Mouse (Mus musculus) intestine, embryonic 15.5 days (tissue): ENCODE results near the gene Ncor2. TPM values are rescaled to one million over a fixed set of nuclear protein-coding genes. Genes with fewer than 3 reads are reported as not detected.
A peak's percentile ranks its signal among the peaks of the same experiment; 100 is the strongest.
"Not testable (repeated sequence)": the region's sequence is repeated elsewhere in the genome, so short reads cannot be mapped to it uniquely, and the experiment has no call there.

Experiments
- ATAC-seq: fragments of 200-750 bp; cut with Nextera tagmentation; 2 replicates; pipeline ENCODE4 v1.8.0; 2017; ENCODE audit warnings: moderate TSS enrichment, moderate library complexity
- H3K27ac ChIP-seq: fragments of 300-500 bp; sonication (generic); 2 replicates; pipeline ENCODE4 v1.5.1; 2015; ENCODE audit warnings: mild to moderate bottlenecking, inconsistent platforms
- H3K27me3 ChIP-seq: fragments of 300-500 bp; sonication (generic); replicated peaks from 2 replicates; pipeline ENCODE4 v1.6.1; 2015; ENCODE audit warnings: inconsistent platforms
- H3K36me3 ChIP-seq: fragments of 300-500 bp; sonication (generic); 2 replicates; pipeline ENCODE4 v1.6.1; 2015; ENCODE audit warnings: inconsistent platforms
- H3K4me1 ChIP-seq: fragments of 300-500 bp; sonication (generic); replicated peaks from 2 replicates; pipeline ENCODE4 v1.6.1; 2015; ENCODE audit warnings: inconsistent platforms
- H3K4me2 ChIP-seq: fragments of 300-500 bp; sonication (generic); replicated peaks from 2 replicates; pipeline ENCODE4 v1.6.1; 2015; ENCODE audit warnings: mild to moderate bottlenecking, inconsistent platforms
- H3K4me3 ChIP-seq: fragments of 300-500 bp; sonication (generic); replicated peaks from 2 replicates; pipeline ENCODE4 v1.5.1; 2015; ENCODE audit warnings: inconsistent platforms
- H3K9ac ChIP-seq: fragments of 300-500 bp; sonication (generic); 2 replicates; pipeline ENCODE4 v1.6.1; 2015; ENCODE audit warnings: inconsistent platforms
- H3K9me3 ChIP-seq: fragments of 300-500 bp; sonication (generic); 2 replicates; pipeline ENCODE4 v1.6.1; 2016; ENCODE audit warnings: inconsistent platforms
- WGBS: fragments of 180-500 bp; shearing (Covaris S2); methylation state at CpG from one replicate; pipeline ENCODE4 v1.1.7; 2015; 5-methylcytosine and 5-hydroxymethylcytosine counted together
- polyA plus RNA-seq: library from polyadenylated mRNA; unstranded; fragments of >200 nt; fragmentation: Nextera tagmentation; extraction: Ambion mirVana; gene quantifications from 2 replicates; pipeline ENCODE4 v1.2.1, GENCODE M21; 2015

The Ncor2 gene
- 19.9 and 20.0 TPM in 2 replicates for polyA plus RNA-seq

- under 1% methylated on average over 87 of the region's 87 CpGs for WGBS
- peak within 1 kb of the TSS; percentile 85 for H3K9ac ChIP-seq
- H3K36me3 ChIP-seq: no peaks in the 10 kb centered on the region
- peak within 1 kb of the TSS; percentile 95 for H3K27ac ChIP-seq
- peak within 1 kb of the TSS; percentile 91 for H3K4me2 ChIP-seq
- peak; percentile 92 for ATAC-seq
- H3K4me3 ChIP-seq: peak within 1 kb of the TSS; percentile 91
- H3K9me3 ChIP-seq: no peaks in the 10 kb centered on the region
- no peaks in the 10 kb centered on the region for H3K27me3 ChIP-seq
- H3K4me1 ChIP-seq: peaks cover 53% of the 10 kb centered on the region
Observed at GRCm38 (mm10) chr5:125179007-125179734, at the start of gene Ncor2. Ncor2 (minus strand) TSS chr5:125179219.

- no peak overlapping the region for H3K4me3 ChIP-seq
- H3K9me3 ChIP-seq: no peaks in the 10 kb centered on the region
- H3K36me3 ChIP-seq: no peaks in the 10 kb centered on the region; the same call in 1 of the 2 replicates
- H3K27me3 ChIP-seq: no peaks in the 10 kb centered on the region
- WGBS: 97% methylated on average over 4 of the region's 4 CpGs
- H3K4me2 ChIP-seq: no peak overlapping the region
- no peak overlapping the region for H3K9ac ChIP-seq
- no peaks in the 10 kb centered on the region for H3K4me1 ChIP-seq
- no peak for ATAC-seq
- no peak overlapping the region for H3K27ac ChIP-seq
Observed at GRCm38 (mm10) chr5:125227699-125228098, 48.7 kb upstream of the Ncor2 start.

- no peak for ATAC-seq
Observed at GRCm38 (mm10) chr5:125226229-125226634, 47.2 kb upstream of the Ncor2 start.

GRCm38 (mm10) chr5:125224925-125225324 lies 45.9 kb upstream of the Ncor2 start:
- Histone ChIP-seq H3K4me2 (no peak overlapping the region), H3K9ac (no peak overlapping the region), H3K27ac (no peak overlapping the region), H3K4me3 (no peak overlapping the region), H3K4me1 (0 out of 2 replicates have a peak, but pooled peaks cover 4% of the 10 kb centered on the region), H3K27me3 (no peaks in the 10 kb centered on the region), H3K9me3 (no peaks in the 10 kb centered on the region), H3K36me3 (no peaks in the 10 kb centered on the region; the same call in 1 of the 2 replicates)
- ATAC-seq: no peak
- 52% methylated on average over 3 of the region's 3 CpGs for WGBS

More at GRCm38 (mm10) chr5:125226229-125226634, 47.2 kb upstream of the Ncor2 start:
- Histone ChIP-seq H3K9me3 (no peaks in the 10 kb centered on the region), H3K36me3 (no peaks in the 10 kb centered on the region; the same call in 1 of the 2 replicates), H3K4me3 (no peak overlapping the region), H3K9ac (no peak overlapping the region), H3K4me2 (no peak overlapping the region), H3K4me1 (0 out of 2 replicates have a peak, but pooled peaks cover 4% of the 10 kb centered on the region), H3K27ac (no peak overlapping the region), H3K27me3 (no peaks in the 10 kb centered on the region)
- 60% methylated on average over 12 of the region's 12 CpGs for WGBS

- WGBS: 65% methylated on average over 5 of the region's 5 CpGs
- 0 out of 2 replicates have a peak, but pooled peaks cover 4% of the 10 kb centered on the region for H3K4me1 ChIP-seq
- H3K4me3 ChIP-seq: no peak overlapping the region
- ATAC-seq: no peak
- H3K36me3 ChIP-seq: no peaks in the 10 kb centered on the region; the same call in 1 of the 2 replicates
- no peak overlapping the region for H3K27ac ChIP-seq
- no peaks in the 10 kb centered on the region for H3K27me3 ChIP-seq
- H3K4me2 ChIP-seq: no peak overlapping the region
- H3K9me3 ChIP-seq: no peaks in the 10 kb centered on the region
- no peak overlapping the region for H3K9ac ChIP-seq
Observed at GRCm38 (mm10) chr5:125223961-125224360, 44.9 kb upstream of the Ncor2 start.

GRCm38 (mm10) chr5:125222706-125223105 lies 43.7 kb upstream of the Ncor2 start:
- Histone ChIP-seq H3K36me3 (no peaks in the 10 kb centered on the region; the same call in 1 of the 2 replicates), H3K9me3 (no peaks in the 10 kb centered on the region), H3K4me3 (no peak overlapping the region), H3K27me3 (no peaks in the 10 kb centered on the region), H3K4me2 (no peak overlapping the region), H3K27ac (no peak overlapping the region), H3K4me1 (peaks cover 7% of the 10 kb centered on the region; the same call in 1 of the 2 replicates), H3K9ac (no peak overlapping the region)
- ATAC-seq: no peak
- WGBS: 47% methylated on average over 6 of the region's 6 CpGs

- Histone ChIP-seq H3K4me2 (no peak overlapping the region), H3K9me3 (no peaks in the 10 kb centered on the region), H3K4me1 (peaks cover 8% of the 10 kb centered on the region; the same call in 1 of the 2 replicates), H3K27me3 (no peaks in the 10 kb centered on the region), H3K9ac (no peak overlapping the region), H3K27ac (no peak overlapping the region), H3K36me3 (no peaks in the 10 kb centered on the region), H3K4me3 (no peak overlapping the region)
- no peak for ATAC-seq
- 72% methylated on average over 3 of the region's 3 CpGs for WGBS
Observed at GRCm38 (mm10) chr5:125221868-125222267, 42.8 kb upstream of the Ncor2 start.

- H3K27ac ChIP-seq: no peak overlapping the region
- ATAC-seq: no peak
- H3K4me3 ChIP-seq: no peak overlapping the region
- H3K9ac ChIP-seq: no peak overlapping the region
- peaks cover 19% of the 10 kb centered on the region for H3K4me1 ChIP-seq
- no peaks in the 10 kb centered on the region for H3K27me3 ChIP-seq
- H3K9me3 ChIP-seq: no peaks in the 10 kb centered on the region
- H3K4me2 ChIP-seq: no peak overlapping the region
- WGBS: 61% methylated on average over 9 of the region's 9 CpGs
- no peaks in the 10 kb centered on the region for H3K36me3 ChIP-seq
Observed at GRCm38 (mm10) chr5:125217426-125218170, 38.6 kb upstream of the Ncor2 start.

GRCm38 (mm10) chr5:125215930-125216459 lies 37.0 kb upstream of the Ncor2 start:
- H3K9ac ChIP-seq: peak overlapping the region; percentile 51
- 7% methylated on average over 24 of the region's 24 CpGs for WGBS

GRCm38 (mm10) chr5:125215346-125215929 lies 36.4 kb upstream of the Ncor2 start:
- ATAC-seq: peak; percentile 64
- Histone ChIP-seq H3K27me3 (no peaks in the 10 kb centered on the region), H3K4me2 (peak overlapping the region; percentile 62), H3K27ac (peak overlapping the region; percentile 62; the same call in 1 of the 2 replicates), H3K36me3 (no peaks in the 10 kb centered on the region), H3K4me3 (peak overlapping the region; percentile 22), H3K9ac (peak overlapping the region; percentile 51), H3K4me1 (peaks cover 15% of the 10 kb centered on the region), H3K9me3 (no peaks in the 10 kb centered on the region)
- WGBS: 22% methylated on average over 11 of the region's 11 CpGs

More at GRCm38 (mm10) chr5:125215930-125216459, 37.0 kb upstream of the Ncor2 start:
- no peaks in the 10 kb centered on the region for H3K27me3 ChIP-seq
- H3K4me2 ChIP-seq: peak overlapping the region; percentile 62
- peaks cover 15% of the 10 kb centered on the region for H3K4me1 ChIP-seq
- H3K36me3 ChIP-seq: no peaks in the 10 kb centered on the region
- ATAC-seq: peak; percentile 81
- H3K9me3 ChIP-seq: no peaks in the 10 kb centered on the region
- H3K27ac ChIP-seq: peak overlapping the region; percentile 62; the same call in 1 of the 2 replicates
- H3K4me3 ChIP-seq: peak overlapping the region; percentile 22

- 87% methylated on average over 6 of the region's 6 CpGs for WGBS
- Histone ChIP-seq H3K9me3 (no peaks in the 10 kb centered on the region), H3K4me1 (peaks cover 15% of the 10 kb centered on the region), H3K27me3 (no peaks in the 10 kb centered on the region), H3K4me3 (no peak overlapping the region), H3K27ac (no peak overlapping the region), H3K36me3 (no peaks in the 10 kb centered on the region), H3K9ac (no peak overlapping the region), H3K4me2 (no peak overlapping the region)
- no peak for ATAC-seq
Observed at GRCm38 (mm10) chr5:125214064-125214463, 35.0 kb upstream of the Ncor2 start.

GRCm38 (mm10) chr5:125204910-125205309 lies 25.9 kb upstream of the Ncor2 start:
- H3K9me3 ChIP-seq, H3K4me2 ChIP-seq, H3K4me3 ChIP-seq, H3K4me1 ChIP-seq, ATAC-seq, H3K9ac ChIP-seq, H3K27ac ChIP-seq, H3K27me3 ChIP-seq, H3K36me3 ChIP-seq: not testable (repeated sequence)
- 88% methylated on average over 3 of the region's 3 CpGs for whole genome bisulfite sequencing
